Mouse (Mus musculus): ENCODE results near the gene Bahcc1.

Bahcc1 gene

DNA sequence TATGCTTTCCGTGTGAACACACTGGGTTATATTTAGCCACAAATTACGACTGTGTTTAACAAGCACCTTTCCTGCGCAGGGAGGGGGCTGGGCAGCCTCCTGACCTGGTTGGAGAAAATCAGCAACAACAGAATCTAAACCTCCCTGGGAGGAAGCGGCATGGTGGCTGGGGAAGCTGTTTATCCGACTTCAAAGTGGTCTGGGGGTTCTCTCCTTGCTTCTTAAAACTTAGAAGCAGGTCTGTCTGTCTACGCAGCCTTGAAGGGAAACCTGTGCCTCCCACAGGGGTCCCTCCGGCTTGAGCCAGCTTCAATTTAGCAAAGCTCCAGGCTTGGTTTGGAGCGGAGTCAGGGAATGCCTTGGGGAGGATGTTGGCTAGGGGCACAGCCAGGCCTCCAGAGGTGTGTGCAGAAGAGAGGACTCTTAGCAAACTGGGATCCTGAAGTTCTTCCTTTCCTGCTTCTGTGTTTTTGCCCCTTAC is 5.1 kb upstream of the Bahcc1 start:
- no peak for ATAC-seq (ENCODE audit: insufficient number of reproducible peaks, low FRiP score, low TSS enrichment)

DNA sequence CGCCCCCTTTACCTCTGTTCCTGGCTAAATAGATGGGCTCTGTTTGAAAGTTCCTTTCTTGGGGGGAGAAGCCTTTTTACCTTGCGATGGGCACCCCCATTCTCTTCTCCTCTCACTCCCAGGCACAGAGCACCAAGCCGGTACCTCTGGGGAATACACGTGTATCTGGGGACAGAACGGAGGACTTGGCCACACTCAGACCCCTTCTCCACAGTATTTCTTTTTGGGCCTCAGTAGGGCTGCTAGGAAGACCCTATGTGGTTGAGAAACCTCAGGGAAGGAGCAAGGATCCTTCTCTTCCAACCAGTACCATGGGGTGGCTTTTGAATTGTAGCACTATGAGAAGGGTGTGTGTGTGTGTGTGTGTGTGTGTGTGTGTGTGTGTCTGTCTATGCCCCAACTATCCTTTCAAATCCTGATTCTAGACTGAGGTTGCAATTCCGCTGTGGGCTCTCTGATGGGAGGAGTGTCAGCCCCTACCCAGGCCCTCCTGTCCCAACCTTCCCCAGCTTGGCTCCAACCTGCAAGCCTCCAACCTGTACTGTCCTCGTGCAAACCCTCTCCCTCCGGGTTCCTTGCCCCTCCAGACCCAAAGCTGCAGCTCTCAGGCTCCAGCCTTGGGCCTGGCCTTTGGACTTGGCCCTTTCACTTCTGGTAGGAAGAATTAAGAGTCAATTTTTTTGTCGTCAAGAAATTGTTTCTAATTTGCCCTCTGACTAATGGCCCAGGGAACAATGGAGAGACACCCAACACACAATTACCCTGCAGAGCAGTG is 4.4 kb upstream of the Bahcc1 start:
- ATAC-seq (ENCODE audit: insufficient number of reproducible peaks, low FRiP score, low TSS enrichment): no peak

DNA sequence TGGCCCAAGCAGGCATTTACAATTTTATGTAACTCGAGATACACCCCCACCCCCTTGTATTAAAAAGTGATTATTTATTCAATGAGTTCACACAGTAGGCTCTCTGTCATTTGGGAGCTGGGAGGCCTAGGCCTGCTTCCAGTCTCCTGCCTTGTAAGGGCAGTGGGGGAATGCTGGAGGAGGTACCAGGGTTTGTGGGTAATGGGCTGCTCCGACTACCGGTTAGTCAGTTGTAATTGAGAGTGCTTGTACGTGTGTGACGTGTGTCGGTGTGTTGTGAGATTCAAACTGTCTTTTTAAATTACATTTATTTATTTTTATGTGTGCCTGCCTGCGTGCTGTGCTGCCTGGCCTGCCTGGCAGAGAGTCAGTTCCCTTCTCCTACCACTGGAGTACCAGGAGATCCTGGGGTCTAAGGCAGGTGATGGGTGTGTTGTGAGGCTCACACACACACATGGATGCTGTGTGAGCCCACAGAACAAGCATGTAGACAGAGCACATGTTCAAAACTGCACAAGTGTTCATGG is 3.8 kb upstream of the Bahcc1 start:
- ATAC-seq (ENCODE audit: insufficient number of reproducible peaks, low FRiP score, low TSS enrichment): no peak

DNA sequence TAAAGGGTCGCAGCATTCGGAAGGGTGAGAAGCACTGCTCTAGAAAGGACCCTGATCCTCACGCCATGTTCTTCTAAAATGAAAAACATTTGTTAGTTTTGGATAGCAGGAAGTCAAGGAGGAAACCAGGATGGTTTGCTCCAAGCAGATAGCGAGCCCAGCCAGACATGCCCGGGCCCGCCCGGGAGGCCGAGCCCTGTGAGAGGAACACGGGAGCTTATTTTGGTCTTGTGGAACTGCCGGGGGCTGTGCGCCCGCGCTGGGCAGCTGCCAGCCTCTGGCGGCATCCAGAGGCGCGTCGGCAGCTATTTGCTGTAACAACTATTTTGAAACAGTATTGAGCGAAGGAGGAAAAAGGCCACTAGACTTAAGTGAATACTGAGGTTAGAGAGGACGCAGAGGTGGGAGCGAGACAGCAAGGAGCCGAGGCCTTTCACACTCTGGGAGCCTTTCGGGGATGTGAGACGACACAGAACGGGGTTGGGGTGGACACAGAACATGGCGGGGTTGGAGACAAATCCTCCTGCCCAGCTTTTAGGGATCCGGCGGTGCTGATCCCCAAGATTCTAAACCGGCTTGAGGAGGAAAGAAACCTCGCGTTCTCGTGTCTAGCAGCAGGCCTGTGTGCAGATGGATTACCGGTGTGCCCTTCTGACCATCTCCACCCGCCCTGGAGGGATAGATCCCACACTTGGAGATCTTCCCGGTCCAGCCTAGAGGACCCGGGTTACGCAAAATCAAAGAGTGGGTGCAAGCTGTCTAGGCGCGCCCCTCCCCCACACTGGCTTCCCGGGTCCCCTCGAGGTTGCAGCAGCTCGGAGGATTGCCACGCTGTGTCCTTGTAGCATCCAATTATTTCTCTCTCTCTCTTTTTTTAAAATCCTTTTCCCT is 2.6 kb upstream of the Bahcc1 start:
- ATAC-seq (ENCODE audit: insufficient number of reproducible peaks, low FRiP score, low TSS enrichment): no peak

DNA sequence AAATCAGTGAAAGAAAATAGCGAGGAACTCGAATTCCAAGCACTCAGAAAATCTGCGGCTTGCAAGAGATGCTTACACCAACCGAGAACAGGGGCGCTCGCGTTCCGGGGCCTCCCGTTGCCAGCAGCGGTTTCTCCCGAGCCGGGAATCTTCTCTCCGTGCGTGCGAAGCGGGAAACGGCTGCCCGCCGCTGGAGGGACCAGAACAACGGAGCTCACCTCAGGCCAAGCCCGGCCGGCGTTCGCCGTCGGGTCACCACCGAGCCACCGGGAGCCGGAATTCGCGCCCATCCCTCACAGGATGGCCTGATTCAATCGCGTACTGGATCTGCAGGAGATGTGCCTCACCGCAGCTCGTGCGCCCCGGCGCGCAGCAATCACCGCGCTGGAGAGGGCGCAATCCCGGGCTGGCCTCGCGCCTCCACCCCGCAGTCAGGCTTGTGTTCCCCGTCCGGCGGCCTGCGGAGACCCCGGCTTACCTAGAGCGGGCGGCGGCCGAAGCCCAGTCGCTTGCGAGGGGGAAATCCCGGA is 1.8 kb upstream of the Bahcc1 start:
- no peak for ATAC-seq (ENCODE audit: insufficient number of reproducible peaks, low FRiP score, low TSS enrichment)

DNA sequence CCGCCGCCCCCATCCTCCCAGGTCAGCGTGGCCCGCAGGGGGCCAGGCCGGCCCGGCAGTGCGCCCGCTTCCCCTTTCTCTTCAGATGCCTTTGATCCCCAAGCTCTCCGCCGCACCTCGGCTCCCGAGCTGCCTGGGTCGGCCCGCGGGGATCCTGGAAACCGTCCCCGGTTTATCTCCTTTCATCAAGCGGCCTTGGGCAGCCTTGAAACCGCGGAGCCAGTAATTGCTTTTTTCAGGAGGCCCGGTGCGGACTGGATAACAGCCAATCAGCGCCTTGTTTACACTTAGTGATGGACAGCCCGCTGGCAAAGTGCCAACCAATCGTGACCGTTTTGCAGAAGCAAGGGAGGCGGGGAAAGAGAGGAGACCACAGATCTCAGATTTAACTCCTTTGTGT is 1.4 kb upstream of the Bahcc1 start:
- ATAC-seq (ENCODE audit: insufficient number of reproducible peaks, low FRiP score, low TSS enrichment): peak; percentile 68

DNA sequence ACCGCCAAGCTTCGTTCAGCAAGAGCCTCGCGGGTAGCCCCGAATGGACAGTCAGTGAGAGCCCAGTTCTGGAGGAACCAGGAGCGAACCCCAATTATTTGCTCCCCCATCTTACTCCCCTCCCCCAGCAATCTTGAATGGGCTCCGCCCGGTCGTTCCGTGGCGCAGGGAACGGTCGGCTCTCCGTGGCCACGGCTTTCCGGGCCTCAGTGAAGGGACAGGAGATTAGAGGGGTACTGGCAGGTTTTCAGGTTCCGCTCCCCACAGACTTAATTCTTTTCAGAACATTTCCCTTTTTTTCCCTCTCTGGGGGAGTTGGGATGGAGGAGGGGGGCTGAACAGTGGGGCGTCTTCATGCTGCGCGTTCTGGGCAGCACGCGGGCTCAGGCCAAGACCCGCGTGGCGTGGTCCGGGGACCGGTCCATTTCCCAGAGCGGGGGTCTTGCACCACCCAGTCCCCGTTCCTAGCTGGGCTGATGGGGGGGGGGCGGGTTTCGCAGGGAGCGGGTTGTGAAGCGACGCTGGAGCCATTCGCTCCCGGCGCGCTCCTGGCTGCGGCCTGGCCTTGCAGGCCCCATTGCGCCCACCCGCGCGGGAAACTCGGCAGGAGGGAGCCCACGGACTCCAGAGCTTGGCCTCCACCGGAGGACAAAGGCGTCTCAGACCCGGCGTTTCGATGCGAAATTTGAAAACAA is 841 bp downstream of the Bahcc1 start:
- ATAC-seq (ENCODE audit: insufficient number of reproducible peaks, low FRiP score, low TSS enrichment): no peak

DNA sequence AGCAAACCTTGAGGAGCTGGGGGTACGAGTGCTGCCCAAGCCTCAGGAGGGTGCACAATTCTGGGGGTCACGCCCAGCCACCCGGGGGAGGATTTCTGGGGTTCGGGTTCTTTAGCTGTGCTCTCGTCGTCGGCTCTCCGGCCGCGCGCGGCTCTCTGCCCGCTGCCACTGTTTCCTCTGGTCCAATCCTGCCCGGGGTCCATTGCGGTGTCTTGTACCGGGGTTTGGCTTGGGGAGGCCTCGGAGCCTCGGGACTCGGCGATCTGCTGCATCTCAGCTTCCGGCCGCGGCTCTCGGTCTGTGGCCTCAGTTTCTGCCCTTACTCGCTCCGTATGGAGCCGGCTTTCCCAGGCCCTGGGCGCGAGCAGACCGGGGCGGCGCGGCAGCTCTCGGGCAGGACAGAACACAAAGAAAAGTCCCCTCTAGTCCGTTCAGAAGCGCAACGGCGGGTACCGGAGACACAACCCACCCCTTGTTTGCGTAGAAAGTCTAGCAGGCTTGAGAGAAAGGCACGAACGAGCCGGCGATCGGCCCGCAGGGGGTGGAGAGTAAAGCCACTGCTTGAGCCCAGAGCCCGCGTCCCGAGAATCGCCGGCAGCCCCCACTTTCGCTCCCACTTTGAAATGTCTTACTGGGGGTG is 1.5 kb downstream of the Bahcc1 start:
- no peak for ATAC-seq (ENCODE audit: insufficient number of reproducible peaks, low FRiP score, low TSS enrichment)

DNA sequence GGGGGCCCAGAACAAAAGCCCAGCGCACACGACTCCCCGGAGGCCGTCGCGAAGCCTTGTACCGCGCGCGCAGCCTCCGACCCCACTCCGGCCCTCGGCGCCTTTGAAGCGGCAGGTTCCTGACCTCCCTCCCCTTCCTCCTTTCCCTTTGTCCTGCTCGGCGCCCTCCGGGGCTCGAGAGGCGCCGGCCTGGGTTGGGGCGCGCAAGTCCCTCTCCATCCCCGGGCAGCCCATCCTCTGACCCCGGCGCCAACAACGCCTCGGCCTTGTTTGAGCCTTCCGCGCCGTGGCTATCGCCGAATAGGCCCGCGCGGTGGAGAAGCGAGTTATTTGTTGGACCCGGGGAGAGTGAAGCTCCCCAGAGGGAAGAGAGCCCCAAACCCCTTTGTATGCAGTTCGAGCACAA is 2.0 kb downstream of the Bahcc1 start:
- ATAC-seq (ENCODE audit: insufficient number of reproducible peaks, low FRiP score, low TSS enrichment): no peak

DNA sequence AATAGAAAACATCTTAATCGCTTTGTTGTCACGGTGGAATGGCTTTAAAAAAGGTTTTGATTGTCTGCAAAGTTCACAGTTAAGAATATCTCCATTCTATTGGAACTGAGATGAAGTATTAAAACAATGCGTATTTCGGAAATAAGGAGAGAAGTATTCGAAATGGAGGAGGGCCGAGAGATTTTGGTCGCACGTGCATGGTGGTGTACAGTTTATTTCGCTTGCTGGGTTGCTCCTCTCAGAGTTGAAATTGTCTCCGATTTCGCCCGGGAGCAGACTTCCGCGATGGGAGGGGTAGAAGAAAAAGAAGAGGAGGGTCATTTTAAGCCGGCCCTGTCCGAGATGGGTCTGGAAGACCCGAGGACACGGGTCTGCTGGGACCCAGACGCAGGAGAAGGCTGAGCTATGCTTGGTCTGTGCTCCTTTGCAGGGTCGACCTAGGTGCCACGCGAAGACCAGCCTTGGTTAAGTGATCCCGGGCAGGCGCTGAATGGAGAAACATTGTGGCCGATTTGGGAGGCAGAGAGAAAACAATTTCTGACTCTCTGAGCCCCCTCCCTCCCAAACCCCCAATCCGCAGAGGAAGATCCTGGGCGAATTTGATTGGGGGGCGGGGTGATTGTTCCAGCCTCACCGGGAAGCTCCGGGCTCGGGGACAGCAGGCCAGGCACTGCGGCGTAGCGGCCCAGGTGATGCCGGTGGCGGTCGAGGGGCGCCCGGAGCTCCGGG is 2.8 kb downstream of the Bahcc1 start:
- no peak for ATAC-seq (ENCODE audit: insufficient number of reproducible peaks, low FRiP score, low TSS enrichment)

DNA sequence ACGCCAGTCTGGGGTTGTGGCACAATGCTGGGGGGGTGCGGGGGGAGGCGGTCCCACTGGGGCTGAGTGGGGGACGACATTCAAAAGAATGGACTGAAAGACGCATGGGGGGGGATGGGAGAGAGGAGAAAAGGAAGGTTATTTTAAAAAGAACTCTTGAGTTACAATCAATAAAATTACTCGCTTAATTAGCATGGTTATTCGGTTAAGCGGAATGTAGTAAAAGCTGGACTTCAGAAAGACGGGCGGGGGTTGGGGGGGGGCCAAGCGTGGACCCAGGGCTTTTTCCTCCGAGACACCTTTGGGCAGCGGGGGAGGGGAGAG is 3.3 kb downstream of the Bahcc1 start:
- no peak for ATAC-seq (ENCODE audit: insufficient number of reproducible peaks, low FRiP score, low TSS enrichment)

DNA sequence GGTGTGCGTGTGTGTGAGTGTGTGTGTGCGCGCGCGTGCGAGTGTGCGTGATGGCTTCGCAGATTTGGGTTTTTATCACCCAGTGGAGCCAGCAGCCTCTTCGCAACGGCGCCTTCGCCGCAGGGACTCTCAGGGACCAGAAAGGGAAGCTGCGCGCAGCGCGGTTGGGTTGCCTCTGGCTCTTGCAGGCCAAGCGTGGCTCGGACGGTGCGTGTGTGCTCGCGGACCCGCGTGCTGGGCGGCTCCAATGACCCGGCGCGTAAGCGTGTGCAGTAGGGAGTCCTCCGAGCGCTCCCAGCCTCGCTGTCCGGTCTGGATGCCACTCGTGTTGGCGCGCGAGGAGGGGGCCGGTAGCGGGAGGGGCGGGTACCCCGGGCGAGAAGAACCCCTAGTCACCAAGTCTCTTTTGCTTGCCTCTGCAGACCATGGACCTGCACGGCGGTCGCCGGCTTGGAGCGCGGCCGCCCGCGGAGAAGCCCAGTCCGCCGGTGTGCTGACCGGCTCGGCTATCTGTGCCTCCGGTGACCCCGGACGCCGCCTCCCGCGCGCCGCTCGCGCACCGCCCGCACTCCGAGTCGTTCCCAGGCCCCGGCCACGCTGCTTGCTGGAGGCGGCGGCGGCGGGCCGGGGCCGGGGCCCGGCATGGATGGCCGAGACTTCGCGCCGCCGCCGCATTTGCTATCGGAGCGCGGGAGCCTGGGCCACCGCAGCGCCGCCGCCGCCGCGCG is 3.9 kb downstream of the Bahcc1 start:
- no peak for ATAC-seq (ENCODE audit: insufficient number of reproducible peaks, low FRiP score, low TSS enrichment)

DNA sequence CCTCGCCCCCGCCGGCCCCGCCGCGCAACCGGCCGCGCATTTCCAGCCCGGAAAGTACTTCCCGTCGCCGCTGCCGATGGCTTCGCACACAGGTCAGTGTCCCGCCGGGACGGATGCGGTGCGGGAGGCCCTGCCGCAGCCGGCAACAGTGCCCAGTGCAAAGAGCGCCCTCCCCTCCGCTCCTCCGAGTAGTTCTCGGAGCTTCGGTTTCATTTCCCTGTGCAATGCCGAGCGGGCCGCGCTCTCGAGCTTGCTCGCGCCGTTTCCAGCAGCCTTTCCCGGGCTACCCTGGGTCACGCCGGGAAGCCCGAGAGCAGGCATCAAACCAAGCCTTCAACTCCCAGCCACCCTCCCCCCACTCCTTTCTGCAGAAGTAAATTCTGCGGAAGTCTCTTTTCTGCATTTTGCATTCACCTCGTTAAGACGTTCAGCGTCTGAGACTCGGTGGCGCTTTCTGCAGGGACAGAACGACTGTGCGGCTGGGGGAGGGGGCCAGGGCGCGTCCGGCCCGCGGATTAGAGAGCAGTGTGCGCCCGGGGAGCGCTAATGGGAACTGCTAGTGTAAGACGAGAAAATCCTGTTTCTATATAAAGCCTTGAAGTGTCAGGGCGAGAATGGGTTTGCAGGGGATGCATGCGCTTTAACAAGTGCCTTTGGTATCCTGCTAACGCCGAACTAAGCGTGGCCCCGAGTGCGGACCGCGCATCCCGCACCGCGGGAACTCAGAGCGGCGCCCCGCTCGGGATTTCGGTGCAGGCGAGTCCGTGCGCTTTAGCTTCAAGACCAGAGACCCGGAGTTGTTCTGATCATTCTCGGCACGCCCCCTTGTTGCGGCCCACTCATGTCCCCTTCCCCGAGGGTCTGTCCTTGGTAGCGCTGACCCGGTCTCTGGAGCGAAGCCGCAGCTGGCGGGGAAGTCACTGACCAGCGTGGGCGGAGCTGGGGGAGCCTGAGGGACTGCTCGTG is 4.7 kb downstream of the Bahcc1 start:
- no peak for ATAC-seq (ENCODE audit: insufficient number of reproducible peaks, low FRiP score, low TSS enrichment)

DNA sequence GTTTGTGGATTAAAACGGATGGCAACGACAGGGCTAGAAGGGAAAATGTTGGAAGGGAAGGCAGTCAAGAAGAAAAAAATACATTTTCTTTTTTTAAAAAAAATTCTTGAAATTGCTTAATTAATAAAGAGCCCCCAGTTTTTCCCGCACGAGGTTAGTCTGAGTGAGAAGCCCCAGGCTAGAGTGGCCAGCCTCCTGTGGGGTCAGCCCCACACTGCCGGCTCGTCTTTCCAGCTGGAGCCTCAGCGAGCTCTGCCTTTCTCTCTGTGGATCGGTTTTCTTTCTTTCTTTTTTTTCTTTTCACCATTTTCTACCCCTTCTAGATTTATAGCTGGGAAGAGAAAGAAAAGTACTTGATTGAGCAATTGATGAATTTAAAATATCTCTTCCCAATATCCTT is 5.6 kb downstream of the Bahcc1 start:
- ATAC-seq (ENCODE audit: insufficient number of reproducible peaks, low FRiP score, low TSS enrichment): no peak

DNA sequence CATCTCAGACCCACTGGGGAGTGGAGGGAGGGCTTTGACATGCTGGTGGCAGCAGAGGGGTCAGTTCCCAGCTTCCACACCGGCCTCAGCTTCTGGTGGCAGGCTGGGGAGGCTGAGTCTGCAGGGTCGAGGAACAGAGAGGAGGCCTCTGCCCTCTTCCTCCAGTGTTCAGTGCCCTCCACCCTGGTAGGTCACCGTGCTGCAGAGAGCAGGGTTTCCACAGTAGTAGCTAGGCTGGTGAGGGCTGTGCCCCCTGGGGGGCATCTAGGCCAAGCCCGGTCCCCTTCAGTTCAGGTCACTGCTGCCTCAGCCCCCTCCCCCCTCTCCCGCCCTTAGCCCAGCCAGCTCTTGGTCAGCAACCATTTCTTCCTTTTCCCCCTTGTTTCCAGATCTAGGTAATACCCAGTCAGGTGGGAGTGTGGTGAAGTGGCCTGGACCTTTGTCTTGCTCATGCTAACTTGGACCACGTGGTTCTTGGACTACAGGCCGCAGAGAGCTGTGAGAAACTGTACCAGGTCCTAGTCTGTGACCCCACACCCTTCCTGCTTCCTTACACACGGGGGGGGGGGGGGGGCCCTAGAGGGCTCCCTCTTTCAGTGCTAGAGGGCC is 6.1 kb downstream of the Bahcc1 start:
- ATAC-seq (ENCODE audit: insufficient number of reproducible peaks, low FRiP score, low TSS enrichment): no peak

DNA sequence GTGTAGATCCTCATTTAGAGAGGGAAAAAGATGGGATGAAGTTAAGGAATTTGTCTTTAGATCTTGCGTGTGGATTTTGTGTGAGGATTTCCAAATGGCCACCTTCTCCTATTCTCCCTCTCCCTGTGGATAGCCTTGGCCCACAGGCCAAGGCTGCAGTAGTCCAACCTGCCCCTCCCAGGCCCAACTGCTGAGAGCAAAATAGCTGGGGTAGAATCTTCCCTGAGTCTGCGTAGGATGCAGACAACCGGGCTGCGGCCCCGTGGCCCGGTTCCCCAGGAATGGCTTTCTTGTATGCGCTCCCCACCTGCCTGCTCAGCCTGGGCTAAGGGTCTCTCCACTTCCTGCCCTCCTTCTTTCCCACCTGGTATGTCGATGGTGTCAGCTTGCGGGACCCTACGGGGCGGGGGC is 6.8 kb downstream of the Bahcc1 start:
- no peak for ATAC-seq (ENCODE audit: insufficient number of reproducible peaks, low FRiP score, low TSS enrichment)

DNA sequence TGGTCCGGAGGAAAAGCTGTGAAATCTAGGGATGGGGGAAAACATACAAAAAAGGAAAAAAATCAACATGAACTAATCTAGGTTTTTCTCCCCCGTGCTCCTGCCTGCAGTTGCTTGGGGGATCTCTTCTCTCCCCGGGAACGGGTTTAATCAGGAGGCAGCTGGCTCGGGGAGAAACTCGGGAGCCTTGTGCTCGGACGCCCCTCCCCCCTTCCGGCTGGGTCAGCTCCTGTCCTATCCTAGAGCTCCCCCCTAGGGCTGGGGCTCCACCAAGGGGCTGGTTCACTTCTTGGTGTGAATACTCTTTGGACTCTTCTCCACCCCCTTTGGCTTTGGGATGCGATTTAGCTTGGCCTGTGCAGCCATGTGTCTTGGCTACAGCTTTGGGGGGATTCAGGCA is 7.5 kb downstream of the Bahcc1 start:
- no peak for ATAC-seq (ENCODE audit: insufficient number of reproducible peaks, low FRiP score, low TSS enrichment)

All from cerebellum, adult (tissue).